Mouse (Mus musculus): ENCODE results near the gene Bcl2l14.

Bcl2l14 gene

DNA sequence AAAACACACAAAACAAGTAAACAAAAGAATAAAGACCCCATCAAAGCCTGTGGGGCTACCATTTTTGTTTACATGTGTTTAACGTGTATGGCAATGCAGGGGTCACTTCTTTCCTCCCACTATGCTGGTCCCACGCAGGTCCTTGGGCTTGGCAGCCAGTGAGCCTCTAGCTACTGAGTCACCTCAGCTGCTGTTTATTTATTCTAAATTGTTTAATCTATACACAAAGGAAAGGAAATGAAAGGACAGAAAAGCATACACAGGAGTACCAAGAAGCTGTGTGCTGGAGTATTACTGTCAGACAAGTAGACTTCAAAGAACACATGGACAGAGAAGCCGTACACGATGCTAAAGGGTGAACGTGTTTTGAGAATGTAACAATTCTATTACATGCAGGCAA, 47.8 kb downstream of the Bcl2l14 start:
- no peak for DNase-seq (ENCODE audit: low spot score)

- no peak for DNase-seq (ENCODE audit: low spot score)
These were observed 52.3 kb downstream of the Bcl2l14 start for GRCm38 (mm10) chr6:134448451-134448850.

- DNase-seq (ENCODE audit: low spot score): no peak
These were observed 53.8 kb downstream of the Bcl2l14 start for GRCm38 (mm10) chr6:134449958-134450357.

DNA sequence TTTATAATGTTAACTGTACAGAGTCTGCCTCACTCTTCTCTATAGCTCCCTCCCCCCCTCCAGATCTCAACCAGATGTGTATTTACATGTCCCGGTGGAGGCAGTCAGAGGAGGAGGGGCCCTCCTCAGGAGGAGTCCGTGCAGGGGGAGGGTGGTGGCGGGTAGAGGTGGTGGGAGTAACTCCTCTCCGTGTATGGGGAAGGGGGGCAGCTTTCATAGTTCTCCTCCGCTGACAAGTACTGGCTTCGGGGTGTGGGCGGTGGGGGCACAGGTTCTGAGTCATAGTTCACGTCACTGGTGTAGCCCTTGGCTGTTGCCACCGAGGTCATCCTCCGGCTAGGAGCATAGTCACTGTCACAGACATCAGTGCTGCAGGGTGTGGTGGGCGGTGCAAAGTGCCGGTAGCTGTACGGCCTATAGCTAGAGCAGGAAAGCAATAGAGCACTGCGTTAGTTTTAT, 54.6 kb downstream of the Bcl2l14 start:
- no peak for DNase-seq (ENCODE audit: low spot score)

- DNase-seq (ENCODE audit: low spot score): no peak
These were observed 58.0 kb downstream of the Bcl2l14 start for GRCm38 (mm10) chr6:134454093-134454492.

- no peak for DNase-seq (ENCODE audit: low spot score)
These were observed 62.3 kb downstream of the Bcl2l14 start for GRCm38 (mm10) chr6:134458376-134458775.

DNA sequence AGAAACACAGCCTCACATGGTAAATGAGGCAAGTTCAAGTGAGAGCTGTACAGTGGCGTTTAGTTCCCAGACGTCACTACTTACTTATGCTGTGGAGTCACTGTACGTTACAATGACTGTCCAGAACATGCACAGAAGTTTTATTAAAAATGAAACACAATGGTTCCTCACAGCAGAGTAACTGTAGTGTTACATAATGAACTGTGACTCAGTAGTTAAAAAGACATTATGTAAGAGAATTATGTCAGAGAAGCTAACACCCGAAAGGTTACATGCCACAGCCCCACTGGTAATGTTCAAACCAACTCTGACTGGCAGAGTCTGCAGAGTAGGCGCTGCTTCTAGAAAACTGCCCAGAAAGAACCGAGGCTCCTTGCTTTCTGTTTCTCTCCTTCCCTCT, 65.1 kb downstream of the Bcl2l14 start:
- DNase-seq (ENCODE audit: low spot score): no peak

GRCm38 (mm10) chr6:134466671-134467229, 70.6 kb downstream of the Bcl2l14 start:
- no peak for DNase-seq (ENCODE audit: low spot score)

DNA sequence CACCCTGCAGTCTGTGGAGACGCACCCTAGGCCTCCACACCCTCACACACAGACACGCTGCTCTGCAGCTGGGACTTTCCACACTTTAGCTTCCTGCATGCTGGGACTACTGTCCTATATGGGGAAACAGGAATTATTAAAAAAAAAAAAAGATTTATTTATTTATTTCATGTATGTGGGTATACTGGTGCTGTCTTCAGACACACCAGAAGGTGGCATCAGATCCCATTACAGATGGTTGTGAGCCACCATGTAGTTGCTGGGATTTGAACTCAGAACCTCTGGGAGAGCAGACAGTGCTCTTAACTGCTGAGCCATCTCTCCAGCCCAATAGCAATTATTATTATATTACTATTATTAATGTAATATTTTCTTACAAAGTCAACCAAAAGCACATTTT, 73.2 kb downstream of the Bcl2l14 start:
- DNase-seq (ENCODE audit: low spot score): no peak

GRCm38 (mm10) chr6:134470857-134471256, 74.7 kb downstream of the Bcl2l14 start:
- peak; percentile 75 for DNase-seq (ENCODE audit: low spot score)

GRCm38 (mm10) chr6:134473143-134473561, 77.0 kb downstream of the Bcl2l14 start:
- DNase-seq (ENCODE audit: low spot score): no peak

DNA sequence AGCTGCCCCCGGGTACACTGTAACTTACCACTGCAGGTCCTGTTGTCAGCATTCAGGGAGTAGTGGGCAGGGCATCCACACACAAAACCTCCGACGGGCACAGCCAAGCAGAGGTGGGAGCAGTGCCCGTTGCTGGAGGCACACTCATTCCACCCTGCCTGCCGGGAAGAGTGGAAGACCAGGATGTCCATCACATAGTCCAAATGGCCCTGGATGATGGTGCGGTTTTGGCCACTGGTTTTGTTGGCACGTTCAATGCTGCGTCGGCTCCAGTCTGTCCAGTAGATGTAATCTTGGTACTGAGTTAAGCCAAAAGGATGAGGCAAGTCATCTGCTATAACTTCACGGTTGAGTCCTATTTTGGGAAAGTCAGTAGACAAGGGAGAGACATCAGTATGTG, 83.4 kb downstream of the Bcl2l14 start:
- DNase-seq (ENCODE audit: low spot score): no peak

DNA sequence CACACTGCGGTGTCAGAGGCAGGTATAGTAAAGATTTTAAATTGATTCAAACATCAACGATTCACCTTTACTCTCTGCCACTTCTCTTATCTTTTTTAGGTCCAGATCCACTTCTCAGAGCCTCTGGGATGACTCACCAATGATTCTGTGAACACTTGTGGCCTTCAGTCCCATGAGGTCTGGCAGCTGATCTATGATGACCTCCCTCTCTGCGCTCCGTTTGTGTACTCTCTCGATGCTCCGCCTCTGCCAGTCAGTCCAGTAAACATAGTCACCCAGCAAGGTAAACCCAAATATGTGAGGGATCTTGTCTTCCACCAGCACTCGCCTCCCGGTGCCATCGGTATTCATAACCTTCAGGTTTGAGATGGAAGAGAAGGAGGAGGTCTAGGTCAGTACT, 90.2 kb downstream of the Bcl2l14 start:
- DNase-seq (ENCODE audit: low spot score): no peak
